Mouse (Mus musculus): ENCODE measurements around the gene Dvl1.

DNA sequence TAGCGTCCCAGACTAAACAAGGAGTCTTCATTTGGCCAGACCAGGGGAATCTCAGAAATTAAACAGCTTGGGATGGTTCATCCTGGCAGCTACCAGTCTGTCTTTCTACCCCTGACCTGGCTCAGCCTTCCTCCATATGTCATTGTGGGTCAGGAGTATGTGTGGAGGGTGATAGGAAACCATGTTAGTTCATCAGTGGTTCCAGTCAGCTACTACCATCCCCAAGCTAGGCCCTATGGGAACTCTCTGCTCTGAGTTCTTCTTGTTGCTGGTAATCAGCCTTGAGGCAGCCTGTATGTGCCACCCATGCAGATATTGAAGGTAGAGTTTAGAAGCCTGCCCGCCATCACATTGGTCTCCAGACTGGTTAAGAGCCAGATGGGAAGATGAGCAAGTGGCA, 51.1 kb downstream of the Dvl1 start:
- TF ChIP-seq GATA1 (IDR thresholded peaks at IDR 0.05; ENCODE audit: borderline replicate concordance, low read length) (no peak), FLI1 (IDR thresholded peaks at IDR 0.05; ENCODE audit: low read length) (no peak)

Measured in megakaryocyte, embryonic 14.5 days (primary cell).